Mouse (Mus musculus) embryonic facial prominence, embryonic 10.5 days (tissue): ENCODE measurements around the gene Gm44502. TPM values are rescaled to one million over a fixed set of nuclear protein-coding genes. Genes with fewer than 3 reads are reported as not detected.

Experiments
- DNase-seq: peaks from one replicate; pipeline ENCODE4 v3.0.0-alpha.2; 2017; ENCODE audit warnings: low spot score
- H3K27ac ChIP-seq: fragments of 300-500 bp; sonication (generic); replicated peaks from 2 replicates; pipeline ENCODE4 v1.5.1; 2016; ENCODE audit warnings: mild to moderate bottlenecking
- H3K27me3 ChIP-seq: fragments of 300-500 bp; sonication (generic); replicated peaks from 2 replicates; pipeline ENCODE4 v1.6.1; 2016; ENCODE audit warnings: low read depth, mild to moderate bottlenecking; ENCODE audit not compliant: poor library complexity, severe bottlenecking
- H3K36me3 ChIP-seq: fragments of 300-500 bp; sonication (generic); replicated peaks from 2 replicates; pipeline ENCODE4 v1.6.1; 2016; ENCODE audit warnings: mild to moderate bottlenecking, moderate library complexity
- H3K4me1 ChIP-seq: fragments of 300-500 bp; sonication (generic); 2 replicates; pipeline ENCODE4 v1.6.1; 2016
- H3K4me3 ChIP-seq: fragments of 300-500 bp; sonication (generic); 2 replicates; pipeline ENCODE4 v1.5.1; 2016; ENCODE audit warnings: mild to moderate bottlenecking, moderate library complexity
- H3K9me3 ChIP-seq: fragments of 300-500 bp; sonication (generic); 2 replicates; pipeline ENCODE4 v1.6.1; 2016; ENCODE audit warnings: mild to moderate bottlenecking
- WGBS: fragments of 180-500 bp; shearing (Covaris S2); methylation state at CpG from one replicate; pipeline ENCODE4 v1.1.7; 2016; 5-methylcytosine and 5-hydroxymethylcytosine counted together
- polyA plus RNA-seq: library from polyadenylated mRNA; unstranded; fragments of >200 nt; fragmentation: Nextera tagmentation; extraction: Ambion mirVana; gene quantifications from 2 replicates; pipeline ENCODE4 v1.2.1, GENCODE M21; 2016

Gm44502 gene
- polyA plus RNA-seq, 1 experiment from 2014 or later = not detected

DNA sequence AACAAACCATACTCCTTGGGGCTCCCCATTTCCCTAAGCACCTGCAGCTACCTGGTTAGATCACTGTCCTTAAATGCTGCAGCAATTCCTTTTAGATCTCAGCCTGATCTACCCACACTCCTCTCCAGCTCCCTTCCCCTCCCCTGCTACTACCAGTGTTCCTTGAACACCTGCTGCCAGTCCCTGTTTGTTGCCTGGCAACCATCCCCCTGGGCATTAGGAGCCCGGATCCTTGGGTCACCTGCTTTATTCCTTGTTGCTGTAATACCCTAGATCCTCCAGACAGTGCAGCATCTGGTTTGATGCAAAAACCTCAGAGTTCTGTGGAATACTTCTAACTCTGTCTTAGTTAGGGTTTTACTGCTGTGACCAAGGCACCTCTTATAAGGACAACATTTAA is 35.6 kb upstream of the Gm44502 start:
- H3K27ac ChIP-seq = no peak overlapping the region
- WGBS = 4% methylated on average over 1 of the region's 1 CpGs
- H3K9me3 ChIP-seq = no peaks in the 10 kb centered on the region
- H3K27me3 ChIP-seq = no peaks in the 10 kb centered on the region
- H3K4me3 ChIP-seq = no peak overlapping the region
- H3K4me1 ChIP-seq = peaks cover 3% of the 10 kb centered on the region; the same call in 1 of the 2 replicates
- peaks cover 12% of the 10 kb centered on the region; the same call in 1 of the 2 replicates for H3K36me3 ChIP-seq
- no peak for DNase-seq

DNA sequence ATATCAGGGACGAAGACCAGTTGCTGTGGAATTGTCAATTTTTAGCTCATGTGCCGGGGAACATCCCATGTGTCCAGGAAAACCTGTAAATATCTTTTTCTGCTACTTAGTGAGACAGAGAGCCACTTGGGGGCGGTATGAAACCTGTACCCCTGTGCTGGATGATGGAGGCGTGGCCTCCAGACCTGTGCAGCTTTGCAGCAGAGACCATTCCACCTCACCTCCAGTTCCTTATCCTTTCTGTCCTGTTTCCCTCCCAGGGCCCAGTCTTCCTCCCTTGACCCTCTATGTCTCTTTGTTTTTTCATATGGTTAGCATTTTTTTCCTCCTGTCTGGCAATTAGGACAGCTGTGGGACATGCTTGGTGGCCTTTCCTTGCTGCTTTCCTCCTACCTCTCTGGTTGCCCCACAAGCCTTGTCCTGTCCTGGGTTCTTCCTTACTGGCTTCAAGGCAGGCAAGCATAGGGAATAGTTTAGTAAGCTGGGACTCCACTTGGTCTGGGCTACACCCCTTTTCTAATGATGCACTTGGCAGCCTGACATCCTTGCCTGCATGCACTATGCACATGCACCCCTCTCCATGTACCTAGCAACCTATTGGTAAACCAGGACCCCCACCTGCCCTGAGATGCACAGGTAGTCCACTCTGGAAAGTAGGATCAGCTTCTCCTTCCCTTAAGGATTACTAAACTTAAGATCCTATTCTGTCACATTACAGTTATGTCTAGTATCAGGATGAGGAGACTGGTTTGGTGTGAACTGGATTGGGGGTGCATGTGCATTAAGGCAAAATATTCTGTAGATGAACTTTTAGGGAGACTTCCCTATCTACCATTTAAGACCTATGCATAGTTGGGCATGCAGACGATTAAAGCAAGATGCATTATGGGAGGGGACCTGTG is 34.1 kb upstream of the Gm44502 start:
- Histone ChIP-seq H3K4me1 (peaks cover 3% of the 10 kb centered on the region; the same call in 1 of the 2 replicates), H3K9me3 (no peaks in the 10 kb centered on the region), H3K27ac (no peak overlapping the region), H3K36me3 (peaks cover 18% of the 10 kb centered on the region; the same call in 1 of the 2 replicates), H3K4me3 (no peak overlapping the region), H3K27me3 (no peaks in the 10 kb centered on the region)
- no peak for DNase-seq
- 62% methylated on average over 5 of the region's 5 CpGs for WGBS

DNA sequence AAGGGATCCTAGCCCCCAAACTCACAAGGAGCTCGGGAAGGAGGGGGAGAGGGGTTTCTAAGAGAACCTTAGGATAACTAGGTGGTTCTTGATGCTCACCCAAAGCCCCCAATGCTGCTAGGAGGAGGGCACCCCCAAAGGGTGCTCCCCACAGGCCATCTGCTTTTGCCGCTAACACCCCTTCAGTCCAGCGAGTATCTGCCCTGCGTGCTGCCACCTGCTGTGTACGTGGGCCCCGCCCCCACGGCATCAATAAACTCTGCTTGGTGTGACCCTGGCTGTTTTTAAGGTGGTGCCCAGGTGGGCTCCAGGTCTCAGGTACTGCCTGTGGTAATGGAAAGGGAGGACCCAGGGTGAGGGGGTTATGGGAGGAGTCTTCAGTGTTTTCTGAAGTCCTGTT is 32.7 kb upstream of the Gm44502 start:
- Histone ChIP-seq H3K27me3 (peaks cover 7% of the 10 kb centered on the region; the same call in 1 of the 2 replicates), H3K27ac (no peak overlapping the region), H3K4me1 (peaks cover 3% of the 10 kb centered on the region; the same call in 1 of the 2 replicates), H3K36me3 (peaks cover 29% of the 10 kb centered on the region), H3K4me3 (no peak overlapping the region), H3K9me3 (no peaks in the 10 kb centered on the region)
- 82% methylated on average over 7 of the region's 7 CpGs for WGBS
- DNase-seq = no peak

DNA sequence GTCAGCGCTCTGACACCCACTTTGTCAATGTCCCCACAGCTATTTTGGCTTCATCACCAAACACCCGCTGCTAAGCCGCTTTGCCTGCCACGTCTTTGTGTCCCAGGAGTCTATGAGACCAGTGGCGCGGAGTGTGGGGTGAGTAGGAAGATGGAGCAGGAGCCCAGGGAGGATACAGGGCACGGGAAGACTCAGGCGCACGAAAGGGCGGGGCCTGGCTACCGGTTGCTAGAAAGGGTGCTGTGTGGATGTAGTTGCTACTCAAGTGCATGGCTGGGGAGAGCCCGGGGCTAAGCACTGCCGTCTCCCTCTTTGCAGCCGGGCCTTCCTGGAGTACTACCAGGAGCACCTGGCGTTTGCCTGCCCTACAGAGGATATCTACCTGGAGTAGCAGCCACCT is 31.8 kb upstream of the Gm44502 start:
- WGBS = 82% methylated on average over 15 of the region's 15 CpGs
- Histone ChIP-seq H3K9me3 (no peaks in the 10 kb centered on the region), H3K4me3 (no peak overlapping the region), H3K4me1 (peaks cover 3% of the 10 kb centered on the region; the same call in 1 of the 2 replicates), H3K27ac (no peak overlapping the region), H3K36me3 (peaks cover 33% of the 10 kb centered on the region), H3K27me3 (peaks cover 11% of the 10 kb centered on the region; the same call in 1 of the 2 replicates)
- DNase-seq = no peak

DNA sequence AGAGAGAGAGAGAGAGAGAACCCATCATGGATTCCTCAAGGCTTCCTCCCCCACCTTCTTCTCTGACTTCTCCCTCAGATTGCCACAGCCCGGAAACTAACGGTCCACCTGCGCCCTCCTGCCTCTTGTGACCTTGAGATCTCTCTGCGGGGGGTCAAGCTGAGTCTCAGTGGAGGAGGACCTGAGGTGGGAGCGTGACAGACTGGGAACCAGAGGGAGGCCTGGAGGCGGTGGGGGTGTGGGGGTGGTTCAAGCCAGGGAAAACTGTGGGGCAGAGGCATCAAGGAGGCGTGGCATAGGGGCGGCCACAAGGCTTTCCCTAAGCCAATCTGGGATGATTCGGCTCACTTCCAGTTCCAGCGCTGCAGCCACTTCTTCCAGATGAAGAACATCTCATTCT is 30.8 kb upstream of the Gm44502 start:
- Histone ChIP-seq H3K27me3 (peaks cover 12% of the 10 kb centered on the region), H3K9me3 (no peaks in the 10 kb centered on the region), H3K4me1 (peaks cover 3% of the 10 kb centered on the region; the same call in 1 of the 2 replicates), H3K27ac (no peak overlapping the region), H3K4me3 (no peak overlapping the region), H3K36me3 (peaks cover 33% of the 10 kb centered on the region)
- 65% methylated on average over 10 of the region's 10 CpGs for WGBS
- no peak for DNase-seq

DNA sequence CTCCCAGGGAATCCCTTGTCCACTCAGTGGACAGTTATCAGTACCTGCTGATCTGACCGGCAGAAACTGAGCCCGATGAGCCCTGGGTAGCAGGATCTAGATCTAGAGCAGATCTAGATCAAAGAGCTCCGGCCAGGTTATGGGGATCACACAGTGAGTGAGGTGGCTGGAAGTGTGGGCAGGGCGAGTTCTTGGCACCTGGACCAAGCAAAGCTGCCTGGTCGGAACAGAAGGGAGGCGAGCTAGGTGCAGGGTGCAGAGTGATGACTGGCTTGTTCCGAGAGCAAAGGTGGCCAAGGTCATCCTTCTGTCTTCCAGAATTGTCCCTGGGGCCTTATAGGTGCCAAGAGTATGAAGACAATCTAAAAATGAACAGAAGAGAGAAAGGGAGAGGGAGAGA is 30.3 kb upstream of the Gm44502 start:
- Histone ChIP-seq H3K9me3 (no peaks in the 10 kb centered on the region), H3K27ac (no peak overlapping the region), H3K36me3 (peaks cover 33% of the 10 kb centered on the region), H3K4me3 (no peak overlapping the region), H3K27me3 (peaks cover 17% of the 10 kb centered on the region), H3K4me1 (peaks cover 5% of the 10 kb centered on the region)
- WGBS = 88% methylated on average over 7 of the region's 7 CpGs
- DNase-seq = no peak

DNA sequence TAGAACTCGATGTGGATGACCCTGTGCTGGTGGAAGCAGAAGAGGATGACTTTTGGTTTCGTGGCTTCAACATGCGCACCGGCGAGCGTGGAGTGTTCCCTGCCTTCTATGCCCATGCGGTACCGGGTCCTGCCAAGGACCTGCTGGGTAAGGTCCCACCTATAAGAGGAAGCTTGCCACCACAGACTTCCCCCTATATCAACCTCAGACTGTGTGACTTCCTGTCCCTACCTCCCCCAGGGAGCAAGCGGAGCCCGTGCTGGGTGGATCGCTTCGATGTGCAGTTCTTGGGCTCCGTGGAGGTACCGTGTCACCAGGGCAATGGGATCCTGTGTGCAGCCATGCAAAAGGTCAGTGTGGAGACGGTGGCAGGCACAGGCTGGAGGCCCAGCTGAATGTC is 29.4 kb upstream of the Gm44502 start:
- peaks cover 33% of the 10 kb centered on the region for H3K36me3 ChIP-seq
- WGBS = 92% methylated on average over 15 of the region's 15 CpGs
- no peak overlapping the region for H3K4me3 ChIP-seq

DNA sequence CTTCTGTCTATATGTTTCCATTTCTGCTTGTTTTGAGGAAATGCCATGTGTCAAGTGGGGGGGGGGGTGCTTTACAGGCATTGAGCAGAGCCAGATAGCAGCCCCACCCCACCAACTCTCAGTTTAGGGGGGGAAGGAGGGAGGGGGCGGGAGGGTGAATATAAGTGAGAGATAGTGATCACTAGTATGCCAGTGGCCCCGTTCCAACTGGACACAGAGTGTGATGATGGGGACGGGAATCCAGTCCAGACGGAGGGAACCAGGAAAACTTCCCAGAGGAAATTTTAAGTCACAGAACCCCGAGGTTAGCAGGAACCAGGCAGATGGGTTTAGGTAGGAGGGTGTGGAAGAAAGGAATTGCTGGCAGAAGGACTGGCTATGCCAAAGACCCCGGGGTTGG is 26.1 kb upstream of the Gm44502 start:
- H3K4me1 ChIP-seq = peaks cover 20% of the 10 kb centered on the region
- no peaks in the 10 kb centered on the region for H3K9me3 ChIP-seq
- H3K36me3 ChIP-seq = peaks cover 23% of the 10 kb centered on the region
- DNase-seq = no peak
- no peak overlapping the region for H3K4me3 ChIP-seq
- 79% methylated on average over 6 of the region's 6 CpGs for WGBS
- no peak overlapping the region for H3K27ac ChIP-seq
- H3K27me3 ChIP-seq = peaks cover 45% of the 10 kb centered on the region

More for the DNA sequence above, 29.4 kb upstream of the Gm44502 start:
- H3K9me3 ChIP-seq = no peaks in the 10 kb centered on the region
- peaks cover 14% of the 10 kb centered on the region for H3K4me1 ChIP-seq
- no peak for DNase-seq
- peaks cover 26% of the 10 kb centered on the region for H3K27me3 ChIP-seq
- H3K27ac ChIP-seq = no peak overlapping the region

DNA sequence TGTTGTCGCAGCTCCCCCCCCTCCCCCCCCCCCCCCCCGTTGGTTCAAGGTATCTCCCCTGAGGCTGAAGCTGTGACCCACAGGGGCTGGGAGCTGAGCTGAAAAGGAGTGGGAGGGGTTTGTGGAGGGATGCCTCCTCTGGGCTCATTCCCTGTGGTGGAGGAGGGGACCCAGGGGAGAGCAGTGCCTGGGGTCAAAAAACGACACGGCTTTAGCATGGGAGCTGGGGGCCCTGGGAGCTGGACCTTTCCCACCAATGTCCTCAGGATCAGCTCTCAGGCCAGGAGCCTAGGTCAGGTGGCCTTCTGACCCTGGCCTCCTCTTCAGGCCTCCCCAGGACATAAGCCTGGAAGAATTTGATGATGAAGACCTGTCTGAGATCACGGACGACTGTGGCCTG is 25.4 kb upstream of the Gm44502 start:
- Histone ChIP-seq H3K9me3 (no peaks in the 10 kb centered on the region), H3K4me3 (peak overlapping the region; percentile 77), H3K27ac (no peak overlapping the region), H3K4me1 (peaks cover 20% of the 10 kb centered on the region), H3K36me3 (peaks cover 21% of the 10 kb centered on the region), H3K27me3 (peaks cover 45% of the 10 kb centered on the region)
- 10% methylated on average over 6 of the region's 6 CpGs for WGBS
- DNase-seq = no peak

DNA sequence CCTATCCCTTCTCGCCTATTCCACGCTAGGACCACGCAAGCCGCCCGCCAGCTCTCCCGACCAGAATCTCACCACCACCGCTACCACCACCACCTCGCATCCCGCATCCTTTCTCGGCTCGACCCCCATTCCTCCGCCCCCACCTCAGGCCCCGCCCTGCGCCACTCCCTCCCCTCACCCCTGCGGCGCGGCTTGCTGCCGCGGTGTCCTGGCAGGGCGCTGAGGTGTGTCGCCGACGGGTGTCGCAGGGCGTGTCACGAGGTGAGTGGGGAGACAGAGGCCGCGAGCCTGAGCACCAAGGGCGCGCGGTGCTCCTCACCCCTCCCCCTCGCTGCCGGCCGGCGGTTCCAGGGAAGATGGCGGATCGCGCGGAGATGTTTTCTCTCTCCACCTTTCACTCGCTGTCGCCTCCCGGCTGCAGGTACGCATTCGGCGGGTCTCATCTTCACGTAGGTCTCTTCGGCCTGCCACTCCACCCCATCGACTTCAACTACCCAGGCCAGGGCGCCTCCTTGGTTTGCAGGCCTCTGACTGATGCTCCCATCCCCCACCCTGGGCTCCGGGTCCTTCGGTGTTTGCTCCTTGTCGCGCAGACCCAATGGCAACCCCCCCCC is 24.5 kb upstream of the Gm44502 start, which contains the start of gene Mapk8ip2:
TSS of gene Mapk8ip2 (plus strand) at position 49 of the 614 bp plus-strand sequence.
- Histone ChIP-seq H3K27ac (peak within 1 kb of the TSS; percentile 83), H3K9me3 (no peaks in the 10 kb centered on the region), H3K4me3 (peak within 1 kb of the TSS; percentile 77), H3K36me3 (peaks cover 18% of the 10 kb centered on the region), H3K4me1 (peaks cover 20% of the 10 kb centered on the region), H3K27me3 (peaks cover 45% of the 10 kb centered on the region)
- peak; percentile 45 for DNase-seq
- WGBS = under 1% methylated on average over 53 of the region's 53 CpGs

DNA sequence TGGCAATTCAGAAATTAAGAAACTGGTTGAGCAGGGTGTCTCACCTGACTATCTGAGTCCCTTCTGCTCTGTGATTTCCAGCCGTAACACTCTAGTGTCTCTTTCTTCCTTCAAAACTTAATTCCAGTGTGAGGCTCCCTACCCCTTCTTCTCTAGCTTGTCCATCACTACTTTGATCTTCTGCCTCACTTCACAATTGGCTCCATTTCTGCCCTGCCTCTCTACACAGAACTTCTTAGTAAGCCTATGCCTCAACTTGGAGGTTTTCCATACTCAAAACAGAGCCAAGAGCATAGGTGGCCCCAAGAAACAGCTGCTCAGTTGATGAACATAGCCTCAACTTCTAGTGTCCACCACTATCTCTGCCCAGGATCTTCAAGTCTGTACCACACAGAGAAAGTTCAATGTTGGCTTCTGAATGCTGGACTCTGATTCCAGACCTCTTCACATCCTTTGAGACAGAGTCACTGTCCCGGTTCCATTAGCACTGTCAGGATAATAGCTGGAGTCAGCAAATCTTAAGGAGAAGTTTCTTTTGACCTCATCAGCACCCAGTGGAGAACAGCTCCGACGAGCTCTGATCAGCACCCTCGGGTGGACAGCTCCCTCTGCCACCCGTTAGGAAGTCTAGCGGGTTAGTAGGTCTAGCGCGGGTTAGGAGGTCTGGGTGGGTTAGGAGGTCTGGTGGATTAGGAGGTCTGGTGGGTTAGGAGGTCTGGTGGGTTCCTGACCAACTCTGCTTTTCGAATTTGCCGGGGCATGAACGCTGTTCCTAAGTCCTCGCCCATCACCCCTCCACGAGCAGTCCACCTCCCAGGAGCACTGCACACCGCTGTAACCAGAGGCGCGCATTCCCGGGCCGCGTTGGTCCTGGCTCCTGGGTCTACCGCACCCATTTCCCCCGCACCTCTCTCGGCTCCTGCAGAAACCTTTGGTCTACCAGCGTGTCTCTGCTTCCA is 23.7 kb upstream of the Gm44502 start:
- Histone ChIP-seq H3K4me1 (peaks cover 20% of the 10 kb centered on the region), H3K4me3 (peak overlapping the region; percentile 77), H3K36me3 (peaks cover 14% of the 10 kb centered on the region), H3K9me3 (no peaks in the 10 kb centered on the region), H3K27me3 (peaks cover 45% of the 10 kb centered on the region), H3K27ac (peak overlapping the region; percentile 83)
- DNase-seq = peak; percentile 83
- WGBS = 5% methylated on average over 24 of the region's 24 CpGs
